Mouse (Mus musculus) liver, adult 2 months (tissue): ENCODE results near the gene Gm49405.

Experiments
- CTCF ChIP-seq: fragments of 200-500 bp; IDR thresholded peaks from 2 replicates; pipeline ENCODE4 v1.5.1; 2011; ENCODE audit warnings: low read depth, low read length, control low read depth
- POLR2A ChIP-seq: fragments of 200-500 bp; IDR thresholded peaks from 2 replicates; pipeline ENCODE4 v1.6.1; 2011; ENCODE audit warnings: low read length, control low read depth; ENCODE audit not compliant: insufficient read depth; ENCODE audit errors: extremely low read depth

DNA sequence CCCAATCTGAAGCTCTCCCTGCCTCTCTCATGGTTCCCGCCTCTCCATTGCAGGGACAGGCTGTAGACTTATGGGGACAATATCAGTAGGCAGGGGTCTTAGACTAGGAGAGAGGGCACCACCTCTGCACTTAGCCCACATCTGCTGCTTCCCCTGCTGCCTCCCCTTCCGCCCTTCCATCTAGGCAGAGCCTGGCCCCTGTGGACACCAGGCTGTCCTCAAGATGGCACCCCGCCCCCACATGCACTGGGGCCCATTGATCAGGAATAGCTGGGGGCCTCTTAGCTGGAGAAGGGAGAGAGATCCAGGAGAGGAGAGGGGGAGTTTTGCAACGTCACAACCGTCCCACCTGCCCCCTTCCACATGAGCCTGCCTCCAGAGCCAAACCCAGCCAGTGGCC lies 8.0 kb upstream of the Gm49405 start, which contains the start of gene Tbx10:
- no peak for TF ChIP-seq POLR2A
- no peak for TF ChIP-seq CTCF
